Mouse (Mus musculus) E14TG2a.4 (cell line): ENCODE measurements at regions not wholly inside any gene's neighbourhood (a gene's known extent, or its start where the extent isn't known, plus 50 kb on each side); places are given as distances from the start of the nearest gene placed in this dataset.

Experiments
- CTCF ChIP-seq: conservative IDR thresholded peaks from 2 replicates; pipeline ENCODE4 v1.5.1; 2014; ENCODE audit warnings: low read length
- NANOG ChIP-seq: IDR thresholded peaks from 2 replicates; pipeline ENCODE4 v1.6.1; 2014; ENCODE audit warnings: borderline replicate concordance, low read length, mixed read lengths
- POU5F1 ChIP-seq: IDR thresholded peaks from 2 replicates; pipeline ENCODE4 v1.6.1; 2014; ENCODE audit warnings: low read length, borderline replicate concordance

DNA sequence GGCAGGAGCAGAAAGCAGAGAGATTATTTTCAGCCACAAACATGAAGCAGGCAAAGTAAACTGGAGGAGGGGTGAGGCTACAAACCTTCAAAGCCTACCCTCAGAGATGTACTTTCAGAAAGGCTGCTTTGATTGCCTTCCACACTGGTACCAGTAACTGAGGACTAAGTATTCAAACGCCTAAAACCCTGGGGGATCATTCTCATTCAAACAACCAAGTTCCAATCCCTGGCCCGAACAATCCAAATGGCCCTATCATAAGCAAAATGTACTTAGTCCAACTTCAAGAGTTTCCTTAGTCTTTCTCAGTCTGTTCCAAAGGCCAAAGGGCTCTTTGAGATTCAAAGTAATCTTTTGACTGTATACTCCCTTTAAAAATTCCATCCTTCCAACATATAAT lies 270.5 kb downstream of the Foxa2 start:
- TF ChIP-seq CTCF (no peak), NANOG (0 out of 2 replicates have a peak, but pooled peaks have one; percentile 8), POU5F1 (no peak)
